Mouse (Mus musculus) large intestine, adult 2 months (tissue): ENCODE results near the gene Arhgef26. TPM values are rescaled to one million over a fixed set of nuclear protein-coding genes. Genes with fewer than 3 reads are reported as not detected.

ENCODE experiments used
- DNase-seq: peaks from one replicate; pipeline ENCODE4 v3.0.0-alpha.2; 2012; ENCODE audit warnings: low read depth, low spot score
- WGBS: fragments of 180-500 bp; shearing (Covaris S2); methylation state at CpG from one replicate; pipeline ENCODE4 v1.1.7; 2018; 5-methylcytosine and 5-hydroxymethylcytosine counted together
- polyA plus RNA-seq: library from polyadenylated mRNA; depleted of rRNA; stranded (reverse); fragments of >200 nt; gene quantifications from 2 replicates; pipeline ENCODE4 v1.2.3, GENCODE M21; 2012

Gene Arhgef26
- polyA plus RNA-seq, 1 experiment = 5.5 TPM

- no peak for DNase-seq
- WGBS = 77% methylated on average over 5 of the region's 5 CpGs
These were observed 102.4 kb downstream of the Arhgef26 start for GRCm38 (mm10) chr3:62440431-62440969.

- WGBS = 77% methylated on average over 12 of the region's 12 CpGs
These were observed 105.5 kb downstream of the Arhgef26 start for GRCm38 (mm10) chr3:62443582-62444194.

GRCm38 (mm10) chr3:62446271-62446670, 108.1 kb downstream of the Arhgef26 start:
- DNase-seq = no peak
- WGBS = 72% methylated on average over 7 of the region's 7 CpGs

More at GRCm38 (mm10) chr3:62443582-62444194, 105.5 kb downstream of the Arhgef26 start:
- no peak for DNase-seq

GRCm38 (mm10) chr3:62447151-62447550, 109.0 kb downstream of the Arhgef26 start:
- no peak for DNase-seq
- 43% methylated on average over 8 of the region's 8 CpGs for WGBS

- DNase-seq = no peak
- 92% methylated on average over 4 of the region's 4 CpGs for WGBS
These were observed 111.8 kb downstream of the Arhgef26 start for GRCm38 (mm10) chr3:62449871-62450496.

- DNase-seq = no peak
- WGBS = 81% methylated on average over 4 of the region's 4 CpGs
These were observed 114.8 kb downstream of the Arhgef26 start for GRCm38 (mm10) chr3:62452961-62453360.

GRCm38 (mm10) chr3:62454096-62454495, 116.0 kb downstream of the Arhgef26 start:
- peak; percentile 40 for DNase-seq
- 25% methylated on average over 3 of the region's 3 CpGs for WGBS

- no peak for DNase-seq
- 86% methylated on average over 1 of the region's 1 CpGs for WGBS
These were observed 117.7 kb downstream of the Arhgef26 start for GRCm38 (mm10) chr3:62455854-62456253.

GRCm38 (mm10) chr3:62458284-62459013, 120.3 kb downstream of the Arhgef26 start:
- peak; percentile 44 for DNase-seq
- 19% methylated on average over 6 of the region's 6 CpGs for WGBS

GRCm38 (mm10) chr3:62459483-62459882, 121.3 kb downstream of the Arhgef26 start:
- DNase-seq = no peak
- 90% methylated on average over 6 of the region's 6 CpGs for WGBS

GRCm38 (mm10) chr3:62464276-62464675, 126.1 kb downstream of the Arhgef26 start:
- WGBS = 71% methylated on average over 3 of the region's 3 CpGs

GRCm38 (mm10) chr3:62470179-62470578, 132.0 kb downstream of the Arhgef26 start:
- WGBS = 93% methylated on average over 1 of the region's 1 CpGs
- no peak for DNase-seq

More at GRCm38 (mm10) chr3:62464276-62464675, 126.1 kb downstream of the Arhgef26 start:
- no peak for DNase-seq

GRCm38 (mm10) chr3:62484340-62484739, 146.2 kb downstream of the Arhgef26 start:
- WGBS = 64% methylated on average over 2 of the region's 2 CpGs
- no peak for DNase-seq

GRCm38 (mm10) chr3:62492568-62492967, 154.4 kb downstream of the Arhgef26 start:
- 26% methylated on average over 6 of the region's 6 CpGs for WGBS
- DNase-seq = no peak

- 70% methylated on average over 4 of the region's 4 CpGs for WGBS
- no peak for DNase-seq
These were observed 161.2 kb downstream of the Arhgef26 start for GRCm38 (mm10) chr3:62499327-62499726.

- 54% methylated on average over 5 of the region's 5 CpGs for WGBS
- DNase-seq = no peak
These were observed 167.2 kb downstream of the Arhgef26 start for GRCm38 (mm10) chr3:62505166-62505900.

GRCm38 (mm10) chr3:62506488-62507205, 168.5 kb downstream of the Arhgef26 start, which contains the start of gene Dhx36:
TSS of gene Dhx36 (minus strand) at chr3:62507004.
- peak; percentile 83 for DNase-seq
- WGBS = under 1% methylated on average over 66 of the region's 66 CpGs

- WGBS = 35% methylated on average over 5 of the region's 5 CpGs
- DNase-seq = no peak
These were observed 169.1 kb downstream of the Arhgef26 start for GRCm38 (mm10) chr3:62507206-62507647.
